Mouse (Mus musculus) liver, adult 2 months (tissue): ENCODE data around the gene Secisbp2. TPM values are rescaled to one million over a fixed set of nuclear protein-coding genes. Genes with fewer than 3 reads are reported as not detected.

Experiments
- DNase-seq: peaks from one replicate; pipeline ENCODE4 v3.0.0-alpha.2; 2011; ENCODE audit warnings: low read depth, low spot score; ENCODE audit errors: extremely low read depth
- H3K27ac ChIP-seq: fragments of 200-500 bp; replicated peaks from 2 replicates; pipeline ENCODE4 v1.5.1; 2012; ENCODE audit warnings: low read depth, mild to moderate bottlenecking, control low read depth, inconsistent platforms, low read length; ENCODE audit not compliant: insufficient read depth
- H3K27me3 ChIP-seq: fragments of 200-500 bp; 2 replicates; pipeline ENCODE4 v1.6.1; 2012; ENCODE audit warnings: mild to moderate bottlenecking, moderate library complexity, low read length, inconsistent platforms; ENCODE audit not compliant: control insufficient read depth, insufficient read depth
- H3K36me3 ChIP-seq: fragments of 200-500 bp; 2 replicates; pipeline ENCODE4 v1.6.1; 2012; ENCODE audit warnings: low read length, inconsistent platforms; ENCODE audit not compliant: control insufficient read depth, insufficient read depth
- H3K4me1 ChIP-seq: fragments of 200-500 bp; 2 replicates; pipeline ENCODE4 v1.6.1; 2011; ENCODE audit warnings: low read length; ENCODE audit not compliant: control insufficient read depth, insufficient read depth
- H3K4me3 ChIP-seq: fragments of 200-500 bp; 2 replicates; pipeline ENCODE4 v1.5.1; 2011; ENCODE audit warnings: low read depth, mild to moderate bottlenecking, control low read depth, low read length, moderate library complexity; ENCODE audit not compliant: insufficient read depth
- H3K79me2 ChIP-seq: fragments of 200-500 bp; 2 replicates; pipeline ENCODE4 v1.6.1; 2012; ENCODE audit warnings: inconsistent platforms, mild to moderate bottlenecking, low read length, moderate library complexity; ENCODE audit not compliant: control insufficient read depth, insufficient read depth
- H3K9ac ChIP-seq: fragments of 200-500 bp; 2 replicates; pipeline ENCODE4 v1.6.1; 2012; ENCODE audit warnings: low read depth, mild to moderate bottlenecking, control low read depth, inconsistent platforms, low read length
- CTCF ChIP-seq: fragments of 200-500 bp; IDR thresholded peaks from 2 replicates; pipeline ENCODE4 v1.5.1; 2011; ENCODE audit warnings: low read depth, low read length, control low read depth
- POLR2A ChIP-seq: fragments of 200-500 bp; IDR thresholded peaks from 2 replicates; pipeline ENCODE4 v1.6.1; 2011; ENCODE audit warnings: low read length, control low read depth; ENCODE audit not compliant: insufficient read depth; ENCODE audit errors: extremely low read depth
- WGBS: fragments of 180-500 bp; shearing (Covaris S2); methylation state at CpG from one replicate; pipeline ENCODE4 v1.1.7; 2018; 5-methylcytosine and 5-hydroxymethylcytosine counted together
- polyA plus RNA-seq: library from polyadenylated mRNA; depleted of rRNA; stranded (reverse); fragments of >200 nt; gene quantifications from 2 replicates; pipeline ENCODE4 v1.2.3, GENCODE M21; 2012
- total RNA-seq: library from RNA; depleted of rRNA; stranded (reverse); fragments of >200 nt; gene quantifications from 2 replicates; pipeline ENCODE4 v1.2.3, GENCODE M21; 2014

Secisbp2 gene
- total and polyA plus RNA-seq, 2 experiments: 9.0 to 13.6 TPM

- peak overlapping the region; percentile 86 for H3K9ac ChIP-seq
- WGBS: under 1% methylated on average over 7 of the region's 7 CpGs
- H3K36me3 ChIP-seq: peaks cover 4% of the 10 kb centered on the region
- peak; percentile 89 for DNase-seq
- H3K4me1 ChIP-seq: peaks cover 2% of the 10 kb centered on the region
- TF ChIP-seq POLR2A: no peak
- TF ChIP-seq CTCF: no peak
- H3K79me2 ChIP-seq: no peaks in the 10 kb centered on the region; the same call in 1 of the 2 replicates
- no peaks in the 10 kb centered on the region for H3K27me3 ChIP-seq
- peak overlapping the region; percentile 92 for H3K27ac ChIP-seq
- H3K4me3 ChIP-seq: peak overlapping the region; percentile 82
These were observed 5.6 kb upstream of the Secisbp2 start for GRCm38 (mm10) chr13:51645872-51646271.

- 4% methylated on average over 3 of the region's 3 CpGs for WGBS
- Histone ChIP-seq H3K79me2 (no peaks in the 10 kb centered on the region; the same call in 1 of the 2 replicates), H3K27ac (peak overlapping the region; percentile 80), H3K9ac (peak overlapping the region; percentile 75), H3K4me3 (peak overlapping the region; percentile 82), H3K27me3 (no peaks in the 10 kb centered on the region), H3K4me1 (peaks cover 4% of the 10 kb centered on the region), H3K36me3 (peaks cover 4% of the 10 kb centered on the region)
- DNase-seq: peak; percentile 56
- TF ChIP-seq CTCF (no peak), POLR2A (no peak)
These were observed 5.0 kb upstream of the Secisbp2 start for GRCm38 (mm10) chr13:51646362-51647027.

DNA sequence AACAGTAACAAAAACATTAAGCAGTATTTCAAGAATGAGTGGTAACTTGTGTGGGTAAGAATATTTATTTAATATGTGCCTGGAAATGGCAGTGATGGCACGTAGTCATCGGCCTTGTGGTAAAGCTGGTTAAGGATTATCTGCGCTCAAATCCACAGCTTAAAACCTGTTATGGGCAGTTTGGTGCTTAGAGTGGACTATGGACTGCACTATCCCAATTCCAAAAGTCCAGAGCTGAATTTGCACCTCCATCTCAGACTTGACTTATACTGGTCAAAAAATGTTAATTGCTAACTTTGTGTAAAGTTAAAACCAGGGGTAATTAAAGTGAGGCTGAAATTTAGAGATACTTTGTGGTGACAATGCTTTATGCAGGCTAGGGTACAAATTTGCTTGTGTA, 3.7 kb upstream of the Secisbp2 start:
- no peak for TF ChIP-seq CTCF
- no peak for TF ChIP-seq POLR2A
- WGBS: 20% methylated on average over 3 of the region's 3 CpGs
- Histone ChIP-seq H3K36me3 (peaks cover 4% of the 10 kb centered on the region), H3K4me1 (peaks cover 5% of the 10 kb centered on the region), H3K27ac (peak overlapping the region; percentile 80; the same call in 1 of the 2 replicates), H3K9ac (0 out of 2 replicates have a peak overlapping the region, but pooled peaks have one; percentile 22), H3K4me3 (peak overlapping the region; percentile 35), H3K79me2 (peaks cover 5% of the 10 kb centered on the region; the same call in 1 of the 2 replicates), H3K27me3 (no peaks in the 10 kb centered on the region)
- peak; percentile 91 for DNase-seq

DNA sequence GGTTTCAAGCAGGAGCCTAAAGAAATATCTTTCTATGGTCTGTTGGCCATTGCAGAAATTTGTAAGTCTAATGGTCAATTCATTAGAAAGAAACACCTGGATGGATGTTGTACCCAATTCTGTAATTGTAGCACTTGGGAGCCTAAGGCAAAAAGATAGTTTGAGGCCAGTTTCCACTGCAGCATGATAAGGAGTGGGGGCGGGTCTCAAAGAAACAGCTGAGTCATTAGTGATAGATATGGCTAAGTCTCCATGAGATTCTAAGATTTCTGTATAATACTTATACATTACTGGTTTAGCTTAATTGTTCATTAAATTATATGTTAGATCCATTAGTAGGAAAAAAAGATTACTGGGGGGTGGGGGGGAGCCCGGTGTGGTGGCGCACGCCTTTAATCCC, 3.3 kb upstream of the Secisbp2 start:
- WGBS: 37% methylated on average over 4 of the region's 4 CpGs
- DNase-seq: no peak
- peaks cover 5% of the 10 kb centered on the region for H3K4me1 ChIP-seq
- H3K27me3 ChIP-seq: no peaks in the 10 kb centered on the region
- H3K9ac ChIP-seq: 0 out of 2 replicates have a peak overlapping the region, but pooled peaks have one; percentile 35
- no peak overlapping the region for H3K4me3 ChIP-seq
- H3K36me3 ChIP-seq: peaks cover 5% of the 10 kb centered on the region
- TF ChIP-seq POLR2A (no peak), CTCF (no peak)
- H3K79me2 ChIP-seq: peaks cover 6% of the 10 kb centered on the region; the same call in 1 of the 2 replicates
- peak overlapping the region; percentile 80 for H3K27ac ChIP-seq

GRCm38 (mm10) chr13:51649740-51650139, 1.8 kb upstream of the Secisbp2 start:
- peaks cover 8% of the 10 kb centered on the region for H3K36me3 ChIP-seq
- DNase-seq: no peak
- peaks cover 5% of the 10 kb centered on the region for H3K4me1 ChIP-seq

DNA sequence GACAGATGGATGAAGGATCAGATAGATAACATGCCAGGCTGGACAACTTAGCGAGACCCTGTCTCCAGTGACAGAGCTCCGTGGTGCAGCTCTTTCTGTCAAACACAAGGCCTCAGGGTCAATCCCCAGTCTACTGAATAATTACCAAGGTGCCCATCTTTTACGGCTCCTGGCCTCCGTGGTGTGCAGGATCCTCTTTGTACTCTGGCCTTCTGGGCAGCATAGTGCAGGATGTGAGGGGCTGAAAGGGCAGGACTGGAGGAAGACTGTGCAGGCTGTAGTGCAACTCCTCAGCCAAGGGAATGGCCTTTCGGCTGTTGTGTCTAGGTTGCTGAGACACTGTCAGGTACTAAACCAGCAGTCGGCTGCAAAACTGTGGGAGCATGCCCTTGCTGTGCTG, 1.7 kb downstream of the Secisbp2 start:
- H3K79me2 ChIP-seq: peaks cover 12% of the 10 kb centered on the region; the same call in 1 of the 2 replicates
- no peak overlapping the region for H3K27ac ChIP-seq
- H3K36me3 ChIP-seq: peaks cover 38% of the 10 kb centered on the region
- no peak for DNase-seq
- H3K27me3 ChIP-seq: no peaks in the 10 kb centered on the region
- peaks cover 5% of the 10 kb centered on the region for H3K4me1 ChIP-seq
- TF ChIP-seq POLR2A (no peak), CTCF (no peak)
- H3K9ac ChIP-seq: no peak overlapping the region
- WGBS: 95% methylated on average over 6 of the region's 6 CpGs
- H3K4me3 ChIP-seq: no peak overlapping the region

More at GRCm38 (mm10) chr13:51649740-51650139, 1.8 kb upstream of the Secisbp2 start:
- Histone ChIP-seq H3K27me3 (no peaks in the 10 kb centered on the region), H3K4me3 (no peak overlapping the region), H3K79me2 (peaks cover 12% of the 10 kb centered on the region; the same call in 1 of the 2 replicates), H3K27ac (no peak overlapping the region), H3K9ac (no peak overlapping the region)
- 63% methylated on average over 1 of the region's 1 CpGs for WGBS
- no peak for TF ChIP-seq POLR2A
- no peak for TF ChIP-seq CTCF
